Mouse (Mus musculus): ENCODE measurements around the gene Mrpl53.

GRCm38 (mm10) chr6:83125331-83125730, 16.5 kb downstream of the Mrpl53 start, which contains the start of gene Ino80b:
- TF ChIP-seq CTCF (IDR thresholded peaks at IDR 0.05; ENCODE audit: extremely low read depth, insufficient read depth, insufficient read length, insufficient replicate concordance) (no peak), POLR2A (IDR thresholded peaks at IDR 0.05; ENCODE audit: low read depth, low read length) (no peak)

Data from spleen, adult 2 months (tissue).